Mouse (Mus musculus): ENCODE results near the gene Mcm9.

GRCm38 (mm10) chr10:53537596-53537995 lies 92.6 kb downstream of the Mcm9 start:
- TF ChIP-seq TAL1 (IDR thresholded peaks at IDR 0.05; ENCODE audit: low read length) (no peak), GATA1 (IDR thresholded peaks at IDR 0.05; ENCODE audit: low read length) (no peak)
